Mouse (Mus musculus): Measurements from ENCODE around the gene C030005K15Rik.
"Not testable (repeated sequence)": the region's sequence is repeated elsewhere in the genome, so short reads cannot be mapped to it uniquely, and the experiment has no call there.

Gene C030005K15Rik

GRCm38 (mm10) chr10:97726655-97727054 lies at the start of gene C030005K15Rik:
TSS of gene C030005K15Rik (minus strand) at chr10:97726755.
- DNase-seq (ENCODE audit: low spot score in 2 of 2) = not testable (repeated sequence)

- peak in 1 of 2 experiments; percentile 74 for DNase-seq (ENCODE audit: low spot score in 2 of 2)
Observed at GRCm38 (mm10) chr10:97768171-97768749, 41.7 kb upstream of the C030005K15Rik start.

DNA sequence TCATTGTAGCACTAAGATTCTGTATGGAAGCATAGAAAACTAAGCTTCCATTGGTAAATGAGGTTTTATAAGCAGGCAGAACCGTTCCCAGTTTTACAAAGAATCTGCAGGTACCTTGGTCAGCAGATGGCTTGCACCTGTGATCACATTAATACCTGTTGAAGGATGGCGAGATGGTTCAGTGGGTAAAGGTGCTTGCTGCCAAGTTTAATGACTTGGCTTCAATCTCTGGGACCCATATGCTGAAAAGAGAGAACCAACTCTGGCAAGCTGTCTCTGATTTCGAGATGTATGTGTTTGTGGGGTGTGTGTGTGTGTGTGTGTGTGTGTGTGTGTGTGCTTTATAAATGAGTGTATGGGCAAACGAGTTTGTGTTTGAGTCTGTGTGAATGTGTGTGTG lies 27.3 kb upstream of the C030005K15Rik start:
- no peak for DNase-seq (ENCODE audit: low spot score in 2 of 2)

- DNase-seq (ENCODE audit: low spot score in 2 of 2) = peak in 1 of 2 experiments; percentile 26
Observed at GRCm38 (mm10) chr10:97747231-97747630, 20.7 kb upstream of the C030005K15Rik start.

DNA sequence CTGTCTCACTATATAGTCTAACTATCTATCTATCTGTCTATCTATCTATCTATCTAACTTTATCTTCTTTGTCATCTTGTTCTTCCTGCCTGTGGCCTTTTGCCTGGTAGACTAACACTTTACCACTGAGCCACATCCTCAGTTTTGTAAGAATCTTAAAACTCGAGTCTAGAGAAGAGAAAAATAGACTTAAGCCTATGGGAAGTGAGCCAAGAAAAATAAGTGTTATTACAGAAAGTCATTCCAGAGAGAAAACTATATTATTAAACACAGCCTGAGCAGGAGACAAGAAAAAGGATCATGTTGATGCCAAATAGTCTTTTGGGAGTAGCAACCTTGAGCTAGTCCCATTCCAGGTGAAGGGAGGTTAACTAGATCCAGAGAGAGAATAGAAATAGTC lies 626 bp downstream of the C030005K15Rik start:
- DNase-seq (ENCODE audit: low spot score in 2 of 2) = no peak

DNA sequence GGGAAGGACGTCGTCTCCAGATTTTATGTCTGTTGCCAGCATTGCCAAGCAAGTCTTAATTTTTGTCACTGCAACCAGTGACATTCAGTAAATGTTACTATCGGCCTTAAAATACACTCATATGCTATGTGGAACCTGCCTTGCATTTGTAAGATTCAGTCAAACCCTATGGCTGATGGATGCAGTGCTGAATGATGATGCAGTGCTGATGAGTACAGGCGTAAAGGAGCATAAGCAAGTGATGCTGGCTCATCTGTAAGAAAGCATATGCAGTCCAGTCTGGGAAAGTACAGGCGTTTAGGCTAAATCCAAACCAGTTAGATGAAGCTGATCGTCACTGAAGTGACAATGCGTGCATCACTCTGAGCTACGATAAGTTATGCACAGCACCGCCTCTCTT lies 3.8 kb downstream of the C030005K15Rik start:
- DNase-seq (ENCODE audit: low spot score in 2 of 2) = no peak

- no peak for DNase-seq (ENCODE audit: low spot score in 2 of 2)
Observed at GRCm38 (mm10) chr10:97720625-97721024, 5.9 kb downstream of the C030005K15Rik start.

GRCm38 (mm10) chr10:97718021-97718420 lies 8.5 kb downstream of the C030005K15Rik start:
- peak in 1 of 2 experiments; percentile 35 for DNase-seq (ENCODE audit: low spot score in 2 of 2)

DNA sequence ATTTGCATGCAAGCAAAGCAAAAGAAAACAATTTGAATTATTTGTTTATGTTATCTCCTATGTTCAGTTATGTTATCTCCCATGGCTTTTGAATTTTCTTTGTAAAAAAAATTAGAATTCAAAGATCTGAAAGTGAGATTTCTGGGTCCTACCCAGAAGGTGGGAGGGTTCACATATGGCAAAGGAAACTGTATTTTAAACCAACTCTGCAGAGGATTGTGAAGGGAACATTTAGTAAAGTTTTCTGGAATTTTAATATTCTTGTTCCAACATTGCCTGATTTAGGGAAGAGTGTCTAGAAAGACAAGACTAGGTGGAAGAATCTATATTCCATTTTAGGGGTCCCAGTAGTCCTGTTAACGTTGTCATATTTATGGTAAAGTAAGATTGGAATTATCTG lies 9.3 kb downstream of the C030005K15Rik start:
- DNase-seq (ENCODE audit: low spot score in 2 of 2) = peak in 1 of 2 experiments; percentile 37

DNA sequence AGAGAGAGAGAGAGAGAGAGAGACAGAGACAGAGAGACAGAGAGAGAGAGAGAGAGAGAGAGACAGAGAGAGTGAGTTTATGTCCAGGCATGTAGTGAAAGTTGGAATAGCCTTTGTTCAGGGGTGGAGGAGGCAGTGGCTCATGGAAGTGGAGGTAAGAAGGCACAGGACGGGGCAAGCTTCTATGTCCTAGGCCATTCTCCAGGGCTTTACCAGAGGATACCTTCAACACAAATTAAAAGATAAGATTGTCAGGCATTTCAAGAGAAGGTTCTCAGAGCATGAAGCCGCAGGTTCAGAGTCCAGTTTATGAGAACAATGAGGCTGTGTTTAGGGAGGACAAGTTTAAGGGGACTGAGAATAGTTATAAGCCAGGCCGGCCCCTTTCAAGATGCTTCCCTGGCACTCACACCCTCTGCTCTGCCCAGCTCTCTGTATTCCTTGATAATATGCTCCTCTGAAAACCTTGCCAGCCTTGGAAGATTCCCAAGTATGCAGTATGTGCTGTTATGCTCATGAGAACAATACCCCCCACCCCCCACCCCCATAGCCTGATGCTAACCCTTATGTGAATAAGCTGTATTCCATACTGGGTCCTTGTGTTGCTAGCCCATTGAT lies 11.2 kb downstream of the C030005K15Rik start:
- no peak for DNase-seq (ENCODE audit: low spot score in 2 of 2)

DNA sequence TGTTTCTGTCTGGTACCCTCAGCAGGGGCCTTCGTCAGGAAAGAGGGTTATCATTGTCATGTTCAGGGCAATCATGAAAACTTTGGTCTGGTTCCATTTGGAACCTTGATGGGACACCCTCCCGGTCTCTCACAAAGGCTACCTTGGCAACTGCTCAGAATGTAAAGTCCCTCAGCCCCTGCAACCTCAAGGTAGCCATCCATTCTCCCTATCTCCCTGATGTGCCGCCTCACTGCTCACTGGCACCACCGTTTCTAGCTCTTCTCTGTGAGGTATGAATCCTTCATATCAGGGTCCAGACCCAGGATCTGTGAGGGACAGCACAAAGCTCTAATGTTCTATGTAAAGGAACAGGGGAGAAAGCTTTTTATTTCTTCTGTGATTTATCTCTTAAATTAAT lies 12.0 kb downstream of the C030005K15Rik start:
- no peak for DNase-seq (ENCODE audit: low spot score in 2 of 2)

- DNase-seq (ENCODE audit: low spot score in 2 of 2) = peak in 1 of 2 experiments; percentile 42
Observed at GRCm38 (mm10) chr10:97712687-97713086, 13.9 kb downstream of the C030005K15Rik start.

- peak in 1 of 2 experiments; percentile 41 for DNase-seq (ENCODE audit: low spot score in 2 of 2)
Observed at GRCm38 (mm10) chr10:97704562-97704961, 22.0 kb downstream of the C030005K15Rik start.

DNA sequence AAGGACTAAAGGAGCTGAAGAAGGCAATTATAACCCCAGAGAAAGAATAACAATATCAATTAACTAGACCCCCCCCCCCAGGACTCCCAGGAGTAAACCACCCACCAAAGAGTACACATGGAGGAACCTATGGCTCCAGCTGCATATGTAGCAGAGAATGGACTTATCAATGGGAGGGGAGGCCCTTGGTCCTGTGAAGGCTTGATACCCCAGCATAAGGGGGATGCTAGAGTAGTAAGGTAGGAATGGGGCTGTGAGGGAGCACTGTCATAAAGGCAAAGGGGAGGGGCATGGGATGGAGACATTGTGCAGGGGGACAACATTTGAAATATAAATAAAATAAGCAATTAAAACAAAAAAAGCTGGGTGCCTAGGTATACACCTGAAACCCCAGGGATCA lies 24.2 kb downstream of the C030005K15Rik start:
- DNase-seq (ENCODE audit: low spot score in 2 of 2) = no peak

- DNase-seq (ENCODE audit: low spot score in 2 of 2) = no peak
Observed at GRCm38 (mm10) chr10:97693398-97694135, 33.0 kb downstream of the C030005K15Rik start.

DNA sequence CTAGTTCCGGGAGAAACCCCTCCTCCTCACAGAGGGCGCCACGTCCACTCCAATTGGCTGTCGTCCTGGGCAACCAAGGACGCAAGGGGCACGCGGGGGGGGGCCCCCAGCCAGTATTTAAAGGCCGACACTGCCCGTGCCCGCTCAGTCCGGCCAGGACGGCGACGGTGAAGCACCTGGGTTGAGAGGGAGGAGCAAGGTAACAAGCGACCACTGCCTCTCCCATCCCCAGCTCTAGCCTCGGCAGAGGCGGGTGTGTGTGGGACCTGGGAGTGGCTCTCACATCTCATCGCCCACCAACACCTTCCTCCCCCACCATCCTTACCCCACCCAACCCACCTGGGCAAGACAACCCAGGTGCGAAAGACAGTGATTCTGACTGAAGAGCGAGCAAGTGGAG lies 33.6 kb downstream of the C030005K15Rik start, which contains the start of gene Ccer1:
TSS of gene Ccer1 (plus strand) at position 147 of the 400 bp plus-strand sequence.
- no peak for DNase-seq (ENCODE audit: low spot score in 2 of 2)

DNA sequence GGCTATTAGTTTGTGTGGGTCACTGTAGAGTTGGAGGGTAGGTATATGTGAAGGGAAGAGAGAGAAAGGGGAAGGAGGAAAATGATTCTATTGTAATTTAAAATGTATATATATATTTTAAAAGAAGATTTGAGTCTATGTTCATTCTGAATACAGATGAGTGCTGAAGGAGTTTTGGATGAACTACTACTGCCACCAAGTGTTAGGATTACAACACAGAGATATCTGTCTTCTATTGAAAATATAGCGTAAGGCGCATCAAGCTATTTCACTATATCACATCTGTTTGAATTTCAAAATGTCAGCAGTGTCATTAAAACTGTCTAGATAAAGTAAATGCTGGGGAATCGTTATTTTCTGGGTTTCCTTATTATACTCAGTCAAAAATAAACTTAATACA lies 37.1 kb downstream of the C030005K15Rik start:
- DNase-seq (ENCODE audit: low spot score in 2 of 2) = no peak

DNA sequence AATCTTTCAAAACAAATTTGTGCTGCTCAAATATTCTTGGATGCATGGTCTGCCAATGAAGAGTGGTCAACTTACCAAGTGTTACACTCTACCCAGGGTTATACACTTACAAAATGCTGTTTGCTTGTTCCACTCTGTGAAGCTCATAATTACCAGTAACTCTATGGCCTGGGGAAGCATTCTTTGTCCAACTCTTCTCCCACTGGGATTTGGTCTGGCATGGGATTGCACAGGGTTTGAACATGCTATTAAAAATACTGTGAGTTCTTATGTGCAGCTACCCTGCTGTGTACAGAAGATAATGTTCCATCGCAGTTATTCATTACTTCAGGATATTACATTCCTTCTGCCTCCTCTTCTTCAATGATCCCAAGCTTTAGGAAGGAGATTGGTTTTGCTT lies 39.4 kb downstream of the C030005K15Rik start:
- no peak for DNase-seq (ENCODE audit: low spot score in 2 of 2)

GRCm38 (mm10) chr10:97682981-97683380 lies 43.6 kb downstream of the C030005K15Rik start:
- no peak for DNase-seq (ENCODE audit: low spot score in 2 of 2)

Data from frontal cortex, postnatal 36 days (tissue).